Mouse (Mus musculus) CH12.LX (cell line): Measurements from ENCODE around the gene Otud3. TPM values are rescaled to one million over a fixed set of nuclear protein-coding genes. Genes with fewer than 3 reads are reported as not detected.

Experiments
- DNase-seq: peaks from one replicate; pipeline ENCODE4 v3.0.0-alpha.2; 2013; ENCODE audit errors: extremely low read depth
- H3K27ac ChIP-seq: 2 replicates; pipeline ENCODE4 v1.5.1; 2012; ENCODE audit warnings: low read depth, mild to moderate bottlenecking, control low read depth, moderate library complexity; ENCODE audit not compliant: insufficient read depth
- H3K27me3 ChIP-seq: replicated peaks from 2 replicates; pipeline ENCODE3; 2012; ENCODE audit warnings: inconsistent platforms
- H3K36me3 ChIP-seq, 2 experiments: replicated peaks in 1 of 2; 2 replicates each; pipeline versions ENCODE3 to v1.6.1; 2012; ENCODE audit warnings: inconsistent platforms in 1 of 2, low read length in 1 of 2, mild to moderate bottlenecking in 1 of 2, mixed read lengths in 1 of 2, moderate library complexity in 1 of 2; ENCODE audit not compliant: control insufficient read depth in 1 of 2, insufficient read depth in 1 of 2
- H3K4me1 ChIP-seq, 2 experiments: 2 replicates each; pipeline ENCODE4 v1.6.1; 2012; ENCODE audit warnings: inconsistent platforms in 1 of 2, moderate library complexity in 1 of 2; ENCODE audit not compliant: insufficient read depth in 2 of 2, control insufficient read depth in 1 of 2
- H3K4me2 ChIP-seq: 2 replicates; pipeline ENCODE4 v1.6.1; 2012; ENCODE audit warnings: low read depth, mild to moderate bottlenecking, control low read depth; ENCODE audit not compliant: poor library complexity, insufficient read depth, severe bottlenecking
- H3K4me3 ChIP-seq, 3 experiments: fragments of 150-350 bp in 1 of 3; sonication (generic) in 1 of 3; replicated peaks in 1 of 3; 2 replicates each; pipeline versions ENCODE3 to v1.5.1; 2011 to 2012; ENCODE audit warnings: low read depth in 2 of 3, low read length in 2 of 3, mild to moderate bottlenecking in 2 of 3, moderate library complexity in 2 of 3, control low read depth in 1 of 3, improper control_type of control experiment in 1 of 3, inconsistent platforms in 1 of 3, mixed read lengths in 1 of 3; ENCODE audit not compliant: poor library complexity in 1 of 3
- H3K79me2 ChIP-seq: replicated peaks from 2 replicates; pipeline ENCODE4 v1.6.1; 2012; ENCODE audit warnings: mild to moderate bottlenecking, moderate library complexity; ENCODE audit not compliant: control insufficient read depth, poor library complexity, insufficient read depth, severe bottlenecking; ENCODE audit errors: extremely low read depth
- H3K9ac ChIP-seq: 2 replicates; pipeline ENCODE4 v1.6.1; 2012; ENCODE audit warnings: low read depth, mild to moderate bottlenecking, control low read depth, moderate library complexity; ENCODE audit not compliant: insufficient read depth
- H3K9me3 ChIP-seq: replicated peaks from 2 replicates; pipeline ENCODE3; 2012; ENCODE audit warnings: low read length, inconsistent platforms, mixed read lengths
- CHD1 ChIP-seq: IDR thresholded peaks from 2 replicates; pipeline ENCODE4 v1.6.1; 2012; ENCODE audit warnings: low read depth, low read length, improper control_type of control experiment, inconsistent platforms
- E2F4 ChIP-seq: IDR thresholded peaks from 2 replicates; pipeline ENCODE4 v1.6.1; 2011; ENCODE audit warnings: low read depth, low read length, improper control_type of control experiment; ENCODE audit not compliant: insufficient replicate concordance
- GABPA ChIP-seq: IDR thresholded peaks from 2 replicates; pipeline ENCODE4 v1.6.1; 2012; ENCODE audit warnings: low read depth, low read length, improper control_type of control experiment, inconsistent platforms; ENCODE audit not compliant: insufficient replicate concordance
- HCFC1 ChIP-seq: IDR thresholded peaks from 2 replicates; pipeline ENCODE4 v1.6.1; 2012; ENCODE audit warnings: low read depth, mild to moderate bottlenecking, inconsistent platforms, low read length, improper control_type of control experiment
- MAFK ChIP-seq: IDR thresholded peaks from 2 replicates; pipeline ENCODE4 v1.6.1; 2011; ENCODE audit warnings: low read length, improper control_type of control experiment; ENCODE audit not compliant: insufficient replicate concordance
- MAZ ChIP-seq: IDR thresholded peaks from 2 replicates; pipeline ENCODE4 v1.6.1; 2012; ENCODE audit warnings: low read depth, mild to moderate bottlenecking, inconsistent platforms, low read length, improper control_type of control experiment, moderate library complexity
- NELFE ChIP-seq: IDR thresholded peaks from 2 replicates; pipeline ENCODE4 v1.6.1; 2011; ENCODE audit warnings: low read depth, low read length, improper control_type of control experiment
- NRF1 ChIP-seq: IDR thresholded peaks from 2 replicates; pipeline ENCODE4 v1.6.1; 2014; ENCODE audit warnings: low read depth, mild to moderate bottlenecking, inconsistent platforms, low read length, improper control_type of control experiment, moderate library complexity
- PAX5 ChIP-seq: IDR thresholded peaks from 2 replicates; pipeline ENCODE4 v1.6.1; 2012; ENCODE audit warnings: low read length, inconsistent platforms, mixed read lengths
- POLR2AphosphoS2 ChIP-seq: IDR thresholded peaks from 2 replicates; pipeline ENCODE4 v1.6.1; 2011; ENCODE audit warnings: low read depth, low read length, improper control_type of control experiment
- RCOR1 ChIP-seq: conservative IDR thresholded peaks from 2 replicates; pipeline ENCODE4 v1.6.1; 2012; ENCODE audit warnings: low read depth, mild to moderate bottlenecking, inconsistent platforms, low read length, improper control_type of control experiment
- TCF12 ChIP-seq: IDR thresholded peaks from 2 replicates; pipeline ENCODE4 v1.6.1; 2014; ENCODE audit warnings: low read depth, mild to moderate bottlenecking, inconsistent platforms, low read length, improper control_type of control experiment
- USF2 ChIP-seq: conservative IDR thresholded peaks from 2 replicates; pipeline ENCODE4 v1.6.1; 2011; ENCODE audit warnings: low read depth, low read length, improper control_type of control experiment
- ZKSCAN1 ChIP-seq: IDR thresholded peaks from 2 replicates; pipeline ENCODE4 v1.6.1; 2012; ENCODE audit warnings: low read depth, inconsistent platforms, low read length, improper control_type of control experiment, borderline replicate concordance
- ZMIZ1 ChIP-seq: IDR thresholded peaks from 2 replicates; pipeline ENCODE4 v1.6.1; 2012; ENCODE audit warnings: low read depth, mild to moderate bottlenecking, inconsistent platforms, low read length, improper control_type of control experiment
- ZNF384 ChIP-seq: IDR thresholded peaks from 2 replicates; pipeline ENCODE4 v1.6.1; 2012; ENCODE audit warnings: low read depth, low read length, improper control_type of control experiment, inconsistent platforms
- dilution Hi-C: fragments of 300-500 bp; cut with MboI; formaldehyde crosslinking; loops from 2 replicates; pipeline ENCODE4 v1.14.3; 2020; ENCODE audit warnings: low sequenced_read_pairs; ENCODE audit not compliant: extremely low pct_unique_long_range_greater_than_20kb, extremely low pct_ligation_motif_present
- in situ Hi-C: fragments of 300-500 bp; cut with MboI; formaldehyde crosslinking; loops from 3 replicates; pipeline ENCODE4 v1.14.3; 2019; ENCODE audit warnings: low sequenced_read_pairs, low pct_ligation_motif_present, low pct_unique_long_range_greater_than_20kb, mixed read lengths
- polyA plus RNA-seq: library from polyadenylated mRNA; unstranded; fragments of >175 nt; gene quantifications from 2 replicates; pipeline ENCODE4 v1.2.1, GENCODE M21; 2012; ENCODE audit warnings: low read depth; ENCODE audit not compliant: insufficient read length
- total RNA-seq, 2 experiments: library from RNA; depleted of rRNA; stranded (reverse); fragments of 300-350 nt in 1 of 2; fragments of >200 nt in 1 of 2; gene quantifications; 2 replicates each; pipeline ENCODE4 v1.2.3; 2012 to 2014

The Otud3 gene
- total and polyA plus RNA-seq, 3 experiments: 3.2 to 5.5 (median 5.4) TPM

GRCm38 (mm10) chr4:138882179-138882578 lies 31.6 kb downstream of the Otud3 start:
- Histone ChIP-seq H3K4me1 (peaks cover 0 to 3% of the 10 kb centered on the region in 2 experiments; a peak in 1 of 4 replicates), H3K36me3 (no peaks in the 10 kb centered on the region), H3K27me3 (peaks cover 66% of the 10 kb centered on the region), H3K4me2 (no peak overlapping the region), H3K4me3 (no peak overlapping the region), H3K27ac (no peak overlapping the region), H3K79me2 (no peaks in the 10 kb centered on the region), H3K9ac (no peak overlapping the region), H3K9me3 (no peaks in the 10 kb centered on the region)
- DNase-seq: no peak
- dilution Hi-C loops (no loop called here), in situ Hi-C loops (no loop called here)
- no peak for TF ChIP-seq POLR2AphosphoS2
- no peak for TF ChIP-seq NELFE
- no peak for TF ChIP-seq CHD1
- no peak for TF ChIP-seq E2F4

GRCm38 (mm10) chr4:138880811-138881584 lies 32.7 kb downstream of the Otud3 start:
- no peaks in the 10 kb centered on the region for H3K79me2 ChIP-seq
- no peak for TF ChIP-seq HCFC1
- no peak for TF ChIP-seq ZMIZ1
- no peak for TF ChIP-seq PAX5
- no peaks in the 10 kb centered on the region for H3K36me3 ChIP-seq
- no peak for DNase-seq
- in situ Hi-C loops (no loop called here), dilution Hi-C loops (no loop called here)
- no peak overlapping the region for H3K27ac ChIP-seq
- H3K9me3 ChIP-seq: no peaks in the 10 kb centered on the region
- H3K4me2 ChIP-seq: no peak overlapping the region
- no peak overlapping the region for H3K4me3 ChIP-seq
- peaks cover 68% of the 10 kb centered on the region for H3K27me3 ChIP-seq
- H3K9ac ChIP-seq: no peak overlapping the region
- peaks cover 0 to 3% of the 10 kb centered on the region in 2 experiments; a peak in 1 of 4 replicates for H3K4me1 ChIP-seq

GRCm38 (mm10) chr4:138879808-138880207 lies 33.9 kb downstream of the Otud3 start:
- Histone ChIP-seq H3K9ac (no peak overlapping the region), H3K36me3 (no peaks in the 10 kb centered on the region), H3K27me3 (peaks cover 70% of the 10 kb centered on the region), H3K4me2 (no peak overlapping the region), H3K9me3 (no peaks in the 10 kb centered on the region), H3K4me3 (no peak overlapping the region), H3K79me2 (no peaks in the 10 kb centered on the region), H3K27ac (no peak overlapping the region), H3K4me1 (peaks cover 0 to 3% of the 10 kb centered on the region in 2 experiments; a peak in 1 of 4 replicates)
- DNase-seq: no peak
- in situ Hi-C loops (no loop called here), dilution Hi-C loops (no loop called here)
- TF ChIP-seq NELFE (no peak), NRF1 (no peak), GABPA (no peak), MAFK (no peak), MAZ (no peak), RCOR1 (no peak), USF2 (no peak), TCF12 (no peak), ZNF384 (no peak), ZKSCAN1 (no peak)
